Mouse (Mus musculus) brain, embryonic 14.5 days (tissue): ENCODE measurements around the gene Cd209a.

ENCODE experiments used
- CTCF ChIP-seq: fragments of 200-500 bp; IDR thresholded peaks from 2 replicates; pipeline ENCODE4 v1.5.1; 2012; ENCODE audit warnings: inconsistent platforms, mild to moderate bottlenecking, moderate library complexity, borderline replicate concordance; ENCODE audit not compliant: insufficient read depth, insufficient read length; ENCODE audit errors: extremely low read depth
- POLR2A ChIP-seq: fragments of 200-500 bp; IDR thresholded peaks from 2 replicates; pipeline ENCODE4 v1.6.1; 2012; ENCODE audit warnings: mild to moderate bottlenecking, inconsistent platforms, borderline replicate concordance; ENCODE audit not compliant: poor library complexity, insufficient read depth, insufficient read length, severe bottlenecking; ENCODE audit errors: extremely low read depth

DNA sequence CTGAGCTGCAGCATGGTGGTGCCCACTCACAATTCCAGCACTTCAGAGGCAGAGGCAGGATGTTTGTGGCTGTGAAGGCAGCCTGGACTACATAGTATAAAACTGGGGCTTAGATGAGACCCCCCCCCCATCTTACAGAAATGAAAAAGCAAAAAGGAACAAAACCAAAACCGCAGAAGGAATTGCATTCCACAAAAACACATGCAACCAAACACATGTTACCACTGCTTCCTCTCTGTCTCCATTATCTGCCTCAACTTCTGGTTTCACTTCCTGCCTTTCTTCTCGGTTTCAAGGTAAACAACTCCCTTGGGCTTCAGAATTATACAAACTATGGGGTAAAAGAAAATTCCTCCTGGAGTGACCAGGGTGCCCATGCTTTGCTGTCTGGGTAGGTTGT is 37.1 kb downstream of the Cd209a start:
- TF ChIP-seq CTCF (no peak), POLR2A (no peak)
